Mouse (Mus musculus): ENCODE results near the gene Zrsr1.

DNA sequence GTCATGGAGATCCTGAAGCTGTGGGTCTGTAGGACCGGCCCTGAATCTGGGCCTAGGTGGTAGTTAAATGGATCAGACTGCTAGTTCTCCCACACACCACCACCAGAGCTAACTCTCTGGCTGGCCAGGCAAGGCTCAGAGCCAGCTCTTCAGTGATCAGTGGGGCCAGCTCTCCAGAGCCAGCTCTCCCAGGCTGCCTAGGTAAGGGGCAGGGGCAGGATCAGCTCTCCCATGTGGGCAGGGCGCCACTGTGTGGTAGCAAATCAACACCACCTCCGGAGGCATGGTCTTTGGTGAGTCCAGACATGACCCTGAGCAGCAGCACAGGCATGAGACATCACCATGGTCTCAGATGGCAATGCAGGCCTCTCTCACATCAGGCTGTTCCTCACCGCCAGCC lies 15.0 kb upstream of the Zrsr1 start:
- TF ChIP-seq CTCF (IDR thresholded peaks at IDR 0.05; ENCODE audit: control insufficient read depth, insufficient read depth, insufficient replicate concordance, low read depth, low read length) (peak; percentile 59), POLR2A (IDR thresholded peaks at IDR 0.05; ENCODE audit: control insufficient read depth, low read depth, low read length) (no peak)
